Mouse (Mus musculus) spleen, adult 2 months (tissue): ENCODE data around the gene Pip5kl1. TPM values are rescaled to one million over a fixed set of nuclear protein-coding genes. Genes with fewer than 3 reads are reported as not detected.

Experiments
- DNase-seq, 2 experiments: peaks; one replicate each; pipeline versions ENCODE4 v3.0.0 to v3.0.0-alpha.2; 2012 to 2021; ENCODE audit warnings: low spot score in 2 of 2, low read depth in 1 of 2
- H3K27ac ChIP-seq: fragments of 200-500 bp; 2 replicates; pipeline ENCODE4 v1.5.1; 2012; ENCODE audit warnings: low read length, inconsistent platforms; ENCODE audit not compliant: insufficient read depth
- H3K27me3 ChIP-seq: fragments of 200-500 bp; 2 replicates; pipeline ENCODE4 v1.6.1; 2012; ENCODE audit warnings: mild to moderate bottlenecking, moderate library complexity, low read length, inconsistent platforms; ENCODE audit not compliant: control insufficient read depth, insufficient read depth
- H3K36me3 ChIP-seq: fragments of 200-500 bp; 2 replicates; pipeline ENCODE4 v1.6.1; 2012; ENCODE audit warnings: mild to moderate bottlenecking, low read length, inconsistent platforms; ENCODE audit not compliant: control insufficient read depth, insufficient read depth
- H3K4me1 ChIP-seq: fragments of 200-500 bp; 2 replicates; pipeline ENCODE4 v1.6.1; 2011; ENCODE audit warnings: inconsistent platforms; ENCODE audit not compliant: control insufficient read depth, insufficient read depth, insufficient read length
- H3K4me3 ChIP-seq: fragments of 200-500 bp; 2 replicates; pipeline ENCODE4 v1.5.1; 2011; ENCODE audit warnings: mild to moderate bottlenecking, inconsistent platforms; ENCODE audit not compliant: insufficient read depth, insufficient read length; ENCODE audit errors: extremely low read depth
- CTCF ChIP-seq: fragments of 200-500 bp; IDR thresholded peaks from 2 replicates; pipeline ENCODE4 v1.5.1; 2011; ENCODE audit warnings: mild to moderate bottlenecking, inconsistent platforms; ENCODE audit not compliant: insufficient read depth, insufficient read length, insufficient replicate concordance; ENCODE audit errors: extremely low read depth
- POLR2A ChIP-seq: fragments of 200-500 bp; IDR thresholded peaks from 2 replicates; pipeline ENCODE4 v1.6.1; 2011; ENCODE audit warnings: low read depth, low read length, inconsistent platforms
- WGBS: fragments of 180-500 bp; shearing (Covaris S2); methylation state at CpG from one replicate; pipeline ENCODE4 v1.1.7; 2018; 5-methylcytosine and 5-hydroxymethylcytosine counted together
- polyA plus RNA-seq: library from polyadenylated mRNA; depleted of rRNA; stranded (reverse); fragments of >200 nt; gene quantifications from 2 replicates; pipeline ENCODE4 v1.2.3, GENCODE M21; 2012

Pip5kl1 gene
- polyA plus RNA-seq, 1 experiment = 0.40 TPM

- no peak overlapping the region for H3K27ac ChIP-seq
- DNase-seq = no peak
- no peaks in the 10 kb centered on the region for H3K27me3 ChIP-seq
- no peak for TF ChIP-seq CTCF
- TF ChIP-seq POLR2A = no peak
- WGBS = 93% methylated on average over 5 of the region's 5 CpGs
- peaks cover 8% of the 10 kb centered on the region for H3K4me1 ChIP-seq
- no peak overlapping the region for H3K4me3 ChIP-seq
- peaks cover 24% of the 10 kb centered on the region for H3K36me3 ChIP-seq
These were observed 15.0 kb upstream of the Pip5kl1 start for GRCm38 (mm10) chr2:32559570-32559969.

DNA sequence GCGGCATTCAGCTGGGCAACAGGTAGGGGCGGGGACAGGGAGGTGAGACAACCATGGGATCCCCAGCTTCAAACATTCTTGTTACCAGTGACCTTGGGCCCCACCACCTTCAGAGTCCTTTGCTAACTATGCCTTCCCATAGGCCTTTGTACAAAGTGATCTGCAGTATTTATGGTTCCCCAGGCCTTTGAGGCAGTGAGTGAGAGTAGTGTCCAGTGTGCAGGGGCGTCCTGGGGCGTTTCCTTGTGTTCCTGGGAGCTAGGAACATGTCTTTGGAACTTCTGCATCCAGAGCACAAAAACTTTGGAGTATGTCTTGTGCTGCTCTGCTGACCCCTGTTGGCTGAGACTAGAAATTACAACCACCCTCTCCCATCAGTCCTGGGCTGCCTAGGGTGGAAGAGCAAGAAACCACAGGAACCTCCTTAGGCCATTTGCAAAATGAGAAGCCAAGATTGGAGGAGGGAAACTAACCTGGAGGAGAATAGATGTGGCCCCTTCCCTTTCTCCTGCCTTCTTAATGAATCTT lies 8.0 kb upstream of the Pip5kl1 start:
- Histone ChIP-seq H3K27ac (no peak overlapping the region), H3K27me3 (no peaks in the 10 kb centered on the region), H3K4me3 (no peak overlapping the region), H3K36me3 (peaks cover 38% of the 10 kb centered on the region), H3K4me1 (peaks cover 2% of the 10 kb centered on the region; the same call in 1 of the 2 replicates)
- peak; percentile 85; the same call in 1 of the 2 replicates for TF ChIP-seq CTCF
- no peak for TF ChIP-seq POLR2A
- peak; percentile 41 to 65 for DNase-seq
- 40% methylated on average over 4 of the region's 4 CpGs for WGBS

- Histone ChIP-seq H3K36me3 (peaks cover 44% of the 10 kb centered on the region), H3K4me3 (no peak overlapping the region), H3K4me1 (peaks cover 2% of the 10 kb centered on the region; the same call in 1 of the 2 replicates), H3K27me3 (no peaks in the 10 kb centered on the region), H3K27ac (no peak overlapping the region)
- TF ChIP-seq POLR2A (no peak), CTCF (no peak)
- no peak for DNase-seq
- 61% methylated on average over 5 of the region's 5 CpGs for WGBS
These were observed 6.4 kb upstream of the Pip5kl1 start for GRCm38 (mm10) chr2:32568149-32568548.

GRCm38 (mm10) chr2:32568941-32569340 lies 5.7 kb upstream of the Pip5kl1 start:
- WGBS = 85% methylated on average over 3 of the region's 3 CpGs

GRCm38 (mm10) chr2:32570698-32571494 lies 3.7 kb upstream of the Pip5kl1 start, which contains the start of gene Dpm2:
Gene Dpm2 (plus strand): TSS chr2:32570858.
- WGBS = under 1% methylated on average over 36 of the region's 36 CpGs
- Histone ChIP-seq H3K4me3 (peak within 1 kb of the TSS; percentile 99), H3K27ac (peak within 1 kb of the TSS; percentile 74), H3K36me3 (peaks cover 28% of the 10 kb centered on the region), H3K4me1 (peaks cover 5% of the 10 kb centered on the region; the same call in 1 of the 2 replicates), H3K27me3 (no peaks in the 10 kb centered on the region)
- DNase-seq = peak; percentile 87 to 90
- TF ChIP-seq CTCF (no peak), POLR2A (peak; percentile 91)

More at GRCm38 (mm10) chr2:32568941-32569340, 5.7 kb upstream of the Pip5kl1 start:
- Histone ChIP-seq H3K4me3 (no peak overlapping the region), H3K27ac (no peak overlapping the region), H3K4me1 (peaks cover 2% of the 10 kb centered on the region; the same call in 1 of the 2 replicates), H3K36me3 (peaks cover 40% of the 10 kb centered on the region), H3K27me3 (no peaks in the 10 kb centered on the region)
- no peak for TF ChIP-seq POLR2A
- no peak for TF ChIP-seq CTCF
- DNase-seq = no peak

DNA sequence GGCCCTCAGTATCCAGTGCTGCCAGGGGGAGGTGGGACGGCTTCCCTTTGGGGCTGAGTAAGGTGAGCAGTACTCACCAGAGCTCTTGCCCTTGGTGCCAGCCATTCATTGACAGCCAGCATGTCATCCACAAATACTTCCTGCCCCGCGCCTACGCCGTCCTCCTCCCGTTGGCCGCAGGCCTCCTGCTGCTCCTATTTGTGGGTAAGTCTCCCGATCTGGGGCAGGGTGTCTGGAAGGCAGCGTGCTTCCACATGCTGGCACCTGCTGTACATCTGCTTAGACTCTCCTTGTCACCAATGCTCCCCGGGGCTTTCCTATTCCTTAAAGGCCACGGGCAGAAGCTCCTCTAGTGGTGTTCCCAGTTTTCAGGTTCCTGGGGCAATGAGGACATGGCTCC lies 2.4 kb upstream of the Pip5kl1 start:
- WGBS = 92% methylated on average over 11 of the region's 11 CpGs
- H3K27me3 ChIP-seq = no peaks in the 10 kb centered on the region
- H3K36me3 ChIP-seq = peaks cover 18% of the 10 kb centered on the region
- no peak overlapping the region for H3K27ac ChIP-seq
- DNase-seq = no peak
- H3K4me1 ChIP-seq = peaks cover 5% of the 10 kb centered on the region; the same call in 1 of the 2 replicates
- H3K4me3 ChIP-seq = no peak overlapping the region
- TF ChIP-seq CTCF (no peak), POLR2A (no peak)

GRCm38 (mm10) chr2:32574901-32575585 lies 446 bp downstream of the Pip5kl1 start:
- Histone ChIP-seq H3K4me3 (peak overlapping the region; percentile 34; the same call in 1 of the 2 replicates), H3K4me1 (peaks cover 5% of the 10 kb centered on the region; the same call in 1 of the 2 replicates), H3K36me3 (peaks cover 7% of the 10 kb centered on the region), H3K27me3 (no peaks in the 10 kb centered on the region), H3K27ac (no peak overlapping the region)
- DNase-seq = peak; percentile 50 to 61
- TF ChIP-seq CTCF (peak; percentile 68; the same call in 1 of the 2 replicates), POLR2A (no peak)
- 6% methylated on average over 26 of the region's 26 CpGs for WGBS
